8 mouse cellular contexts compared by ENCODE assay signal in genomic region chr7:81933601-81934266, GRCm38 (mm10). TPM values are rescaled to one million over a fixed set of nuclear protein-coding genes. Genes with fewer than 3 reads are reported as not detected.
DNase-seq lines count a peak whose midpoint lies in the region; ATAC-seq lines count a peak whose summit lies in the region.

No protein-coding gene starts in this region.

- 0 out of 2 replicates have a peak, but pooled peaks have one; percentile 18 for ATAC-seq in common myeloid progenitor, adult 5-6 weeks (replicated peaks; ENCODE audit: low read depth, poor library complexity, severe bottlenecking)
- ATAC-seq in megakaryocyte progenitor cell, adult 5-6 weeks (replicated peaks; ENCODE audit: poor library complexity): 0 out of 2 replicates have a peak, but pooled peaks have one; percentile 20
- no peak for ATAC-seq in erythroblast, adult 5-6 weeks (replicated peaks; ENCODE audit: low FRiP score, poor library complexity, severe bottlenecking)

- intact Hi-C loops in gastrocnemius, postnatal 14 days (cut with DNase I; ENCODE audit: low total_unique reads): no loop called here
- intact Hi-C loops in left cerebral cortex, postnatal 10 days (cut with DNase I): loop anchor here (10.0 kb wide), 1 partner anchor 109 kb away; the partner anchor contains the start of gene Btbd1

- peak; percentile 80 for DNase-seq in adrenal gland, adult 2 months
- peak; percentile 75 for DNase-seq in gastrocnemius, postnatal 14 days
- DNase-seq in induced T-regulatory cell, adult 2 months (ENCODE audit: low read depth): peak; percentile 63
- peak; percentile 20 to 86 for DNase-seq in left cerebral cortex, postnatal 10 days (ENCODE audit: extremely low spot score in 1 of 2, low spot score in 2 of 2)
- peak; percentile 72 for DNase-seq in right cerebral cortex, postnatal 14 days

RNA-seq across cellular contexts. Expression of gene Hdgfl3, which starts 0.5 kb away (rescaled TPM):
- 10 to 100 TPM in 1 of 2 experiments, 1 to 10 TPM in 1; 7.1 to 11.9 TPM for total RNA-seq in adrenal gland, adult 2 months (2021)
- polyA plus RNA-seq in adrenal gland, adult 2 months (2012; rRNA removed): 4.7 and 5.0 TPM in 2 replicates
- 5.0 and 6.2 TPM in 2 replicates for total RNA-seq in common myeloid progenitor, adult 5-6 weeks (2017)
- 1 to 10 TPM; 3.7 to 4.3 TPM for total RNA-seq in gastrocnemius, postnatal 14 days (2021)
- 10 to 100 TPM; 85.7 to 89.1 TPM for total RNA-seq in left cerebral cortex, postnatal 10 days (2021)
- total RNA-seq in megakaryocyte progenitor cell, adult 5-6 weeks (2015): 0.37 and 1.6 TPM in 2 replicates
- total RNA-seq in megakaryocyte progenitor cell, adult 5-6 weeks (2017): 0.87 and 1.5 TPM in 2 replicates
- not detected in 2 replicates for total RNA-seq in erythroblast, adult 5-6 weeks (2015; ENCODE audit: low replicate concordance)
- 0.28 TPM in 1 of 2 replicates, not detected in the other for total RNA-seq in erythroblast, adult 5-6 weeks (2017; ENCODE audit: low replicate concordance)

RNA-seq across cellular contexts. Expression of gene Bnc1, which starts 58.4 kb away (rescaled TPM):
- 1 to 10 TPM in 1 of 2 experiments, under 1 TPM in 1; 0.84 to 1.2 TPM for total RNA-seq in adrenal gland, adult 2 months (2021)
- 0.03 and 0.10 TPM in 2 replicates for polyA plus RNA-seq in adrenal gland, adult 2 months (2012; rRNA removed)
- not detected in 2 replicates for total RNA-seq in common myeloid progenitor, adult 5-6 weeks (2017)
- not detected for total RNA-seq in gastrocnemius, postnatal 14 days (2021)
- not detected for total RNA-seq in left cerebral cortex, postnatal 10 days (2021)
- not detected in 2 replicates for total RNA-seq in megakaryocyte progenitor cell, adult 5-6 weeks (2015)
- not detected in 2 replicates for total RNA-seq in megakaryocyte progenitor cell, adult 5-6 weeks (2017)
- not detected in 2 replicates for total RNA-seq in erythroblast, adult 5-6 weeks (2015; ENCODE audit: low replicate concordance)
- not detected in 2 replicates for total RNA-seq in erythroblast, adult 5-6 weeks (2017; ENCODE audit: low replicate concordance)

Comparison
In these comparisons a context has a peak if more than half of its experiments do, and no peak if none do; other contexts are left out.
1. RNA of gene Hdgfl3, which starts 0.5 kb away (total RNA-seq): 85.7 to 89.1 TPM in left cerebral cortex, postnatal 10 days; 7.1 to 11.9 TPM in adrenal gland, adult 2 months, 5.0 to 6.2 TPM in common myeloid progenitor, adult 5-6 weeks, 3.7 to 4.3 TPM in gastrocnemius, postnatal 14 days, 0.37 to 1.6 TPM in megakaryocyte progenitor cell, adult 5-6 weeks and 0.28 TPM in erythroblast, adult 5-6 weeks; every median in the first group is over 4 times any median in the second.
2. Peak in every context shown above with its lines, with median percentiles within 50 percentile points of each other: DNase-seq.